Mouse (Mus musculus) kidney, embryonic 16.5 days (tissue): Measurements from ENCODE around the gene Plk5. TPM values are rescaled to one million over a fixed set of nuclear protein-coding genes. Genes with fewer than 3 reads are reported as not detected.

ENCODE experiments used
- ATAC-seq: fragments of 200-750 bp; cut with Nextera tagmentation; 2 replicates; pipeline ENCODE4 v1.8.0; 2017; ENCODE audit warnings: moderate TSS enrichment; ENCODE audit not compliant: low FRiP score, low TSS enrichment
- H3K27ac ChIP-seq: fragments of 300-500 bp; sonication (generic); 2 replicates; pipeline ENCODE4 v1.5.1; 2014; ENCODE audit warnings: low read length
- H3K27me3 ChIP-seq: fragments of 300-500 bp; sonication (generic); 2 replicates; pipeline ENCODE4 v1.6.1; 2014; ENCODE audit warnings: low read length, control low read depth, mixed read lengths; ENCODE audit not compliant: insufficient read depth
- H3K36me3 ChIP-seq: fragments of 300-500 bp; sonication (generic); 2 replicates; pipeline ENCODE4 v1.6.1; 2014; ENCODE audit warnings: low read length, control low read depth, mixed read lengths; ENCODE audit not compliant: insufficient read depth
- H3K4me1 ChIP-seq: fragments of 300-500 bp; sonication (generic); 2 replicates; pipeline ENCODE4 v1.6.1; 2014; ENCODE audit warnings: low read length, control low read depth, mixed read lengths; ENCODE audit not compliant: insufficient read depth
- H3K4me2 ChIP-seq: fragments of 300-500 bp; sonication (generic); replicated peaks from 2 replicates; pipeline ENCODE4 v1.6.1; 2014; ENCODE audit warnings: low read depth, low read length
- H3K4me3 ChIP-seq: fragments of 300-500 bp; sonication (generic); 2 replicates; pipeline ENCODE4 v1.5.1; 2014; ENCODE audit warnings: mild to moderate bottlenecking, low read length
- H3K9ac ChIP-seq: fragments of 300-500 bp; sonication (generic); replicated peaks from 2 replicates; pipeline ENCODE4 v1.6.1; 2014; ENCODE audit warnings: low read length
- H3K9me3 ChIP-seq: fragments of 300-500 bp; sonication (generic); 2 replicates; pipeline ENCODE4 v1.6.1; 2016; ENCODE audit warnings: low read length, control low read depth
- WGBS: fragments of 180-500 bp; shearing (Covaris S2); extraction: QIAGEN DNeasy Blood & Tissue Kit; methylation state at CpG from one replicate; pipeline ENCODE4 v1.1.7; 2014; 5-methylcytosine and 5-hydroxymethylcytosine counted together
- polyA plus RNA-seq: library from polyadenylated mRNA; unstranded; fragments of >200 nt; fragmentation: Nextera tagmentation; extraction: Ambion mirVana; gene quantifications from 2 replicates; pipeline ENCODE4 v1.2.1, GENCODE M21; 2015

The Plk5 gene
- polyA plus RNA-seq, 1 experiment from 2014 or later = 0.97 TPM

GRCm38 (mm10) chr10:80321014-80321669, 35.1 kb upstream of the Plk5 start:
- 74% methylated on average over 6 of the region's 6 CpGs for WGBS
- 0 out of 2 replicates have a peak, but pooled peaks cover 4% of the 10 kb centered on the region for H3K36me3 ChIP-seq
- no peaks in the 10 kb centered on the region for H3K9me3 ChIP-seq
- H3K4me2 ChIP-seq = no peak overlapping the region
- H3K4me1 ChIP-seq = peaks cover 25% of the 10 kb centered on the region
- no peak for ATAC-seq
- H3K9ac ChIP-seq = no peak overlapping the region
- no peak overlapping the region for H3K4me3 ChIP-seq
- H3K27ac ChIP-seq = no peak overlapping the region
- peaks cover 15% of the 10 kb centered on the region for H3K27me3 ChIP-seq

GRCm38 (mm10) chr10:80321670-80322581, 34.3 kb upstream of the Plk5 start:
- Histone ChIP-seq H3K4me3 (peak overlapping the region; percentile 67; the same call in 1 of the 2 replicates), H3K27ac (no peak overlapping the region), H3K4me1 (peaks cover 25% of the 10 kb centered on the region)

DNA sequence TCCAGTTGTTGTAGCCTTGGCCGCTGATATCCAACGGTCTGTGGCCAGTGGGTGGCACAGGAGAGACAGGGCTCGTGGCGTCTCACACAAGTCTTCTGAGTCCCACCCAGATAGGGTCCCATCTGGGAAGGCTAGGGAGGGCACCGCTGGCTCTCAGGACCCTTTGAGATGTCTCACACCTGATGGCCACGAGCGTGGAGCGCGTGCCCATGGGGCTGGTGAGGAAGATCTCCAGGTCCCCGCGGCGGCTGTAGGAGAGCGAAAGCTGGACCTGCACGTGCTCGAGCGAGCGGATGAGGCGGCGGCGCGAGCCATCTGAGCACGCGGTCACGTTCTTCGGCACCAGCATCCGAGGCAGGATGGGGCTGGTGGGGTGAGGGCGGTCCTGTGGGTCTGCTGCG, 33.4 kb upstream of the Plk5 start:
- H3K4me1 ChIP-seq = peaks cover 25% of the 10 kb centered on the region
- no peak overlapping the region for H3K27ac ChIP-seq
- ATAC-seq = peak; percentile 7; the same call in 1 of the 2 replicates
- no peaks in the 10 kb centered on the region for H3K9me3 ChIP-seq
- 3% methylated on average over 28 of the region's 28 CpGs for whole genome bisulfite sequencing
- peak overlapping the region; percentile 73 for H3K9ac ChIP-seq
- peak overlapping the region; percentile 98 for H3K4me2 ChIP-seq
- H3K4me3 ChIP-seq = peak overlapping the region; percentile 67
- 0 out of 2 replicates have a peak, but pooled peaks cover 4% of the 10 kb centered on the region for H3K36me3 ChIP-seq
- H3K27me3 ChIP-seq = no peaks in the 10 kb centered on the region; the same call in 1 of the 2 replicates

More at GRCm38 (mm10) chr10:80321670-80322581, 34.3 kb upstream of the Plk5 start:
- Histone ChIP-seq H3K36me3 (0 out of 2 replicates have a peak, but pooled peaks cover 4% of the 10 kb centered on the region), H3K9ac (no peak overlapping the region), H3K4me2 (peak overlapping the region; percentile 98), H3K27me3 (peaks cover 7% of the 10 kb centered on the region; the same call in 1 of the 2 replicates), H3K9me3 (no peaks in the 10 kb centered on the region)
- WGBS = 91% methylated on average over 21 of the region's 21 CpGs
- no peak for ATAC-seq

DNA sequence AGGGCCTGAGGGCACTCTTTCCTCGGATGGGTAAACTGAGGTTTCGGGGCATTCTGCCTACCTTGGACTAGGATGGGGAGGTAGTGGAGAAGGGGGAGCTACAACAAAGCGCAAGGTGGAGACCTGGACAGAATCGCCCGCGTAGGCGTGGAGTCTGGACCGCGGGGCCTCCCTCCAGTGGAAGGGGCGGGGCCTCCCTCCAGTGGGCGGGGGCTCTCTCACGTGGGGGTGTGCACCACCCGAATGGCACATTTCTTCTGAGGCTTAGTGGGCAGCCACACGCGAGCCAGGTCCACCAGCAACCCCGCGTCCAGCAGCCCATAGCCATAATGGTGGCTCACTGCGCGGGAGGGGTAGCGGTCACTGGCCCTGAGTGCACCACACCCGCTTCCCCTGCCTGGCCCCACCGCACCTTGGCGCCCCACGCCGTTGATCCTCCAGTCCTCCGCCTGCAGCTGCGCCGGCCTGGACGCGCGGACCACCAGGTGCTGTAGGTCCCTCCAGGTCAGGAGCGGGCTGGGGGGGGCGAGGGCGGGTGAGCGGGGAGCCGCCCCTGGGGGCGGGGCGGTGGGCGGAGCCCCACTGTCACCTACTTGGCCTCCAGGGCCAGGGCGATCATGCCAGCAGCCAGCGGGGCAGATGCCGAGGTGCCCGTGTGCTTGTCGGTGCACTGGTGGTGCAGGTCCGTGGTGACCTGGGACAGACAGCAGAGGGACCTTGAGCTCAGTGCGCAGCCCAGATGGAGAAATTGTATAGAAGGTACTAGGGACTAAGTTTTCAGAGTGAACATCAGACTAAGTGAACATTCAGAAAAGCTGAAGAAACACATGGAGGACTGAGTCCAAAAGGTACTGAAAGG, 32.8 kb upstream of the Plk5 start:
- H3K4me2 ChIP-seq = peak overlapping the region; percentile 98
- peak overlapping the region; percentile 67 for H3K4me3 ChIP-seq
- no peaks in the 10 kb centered on the region for H3K9me3 ChIP-seq
- H3K4me1 ChIP-seq = peaks cover 25% of the 10 kb centered on the region
- 0 out of 2 replicates have a peak overlapping the region, but pooled peaks have one; percentile 18 for H3K27ac ChIP-seq
- under 1% methylated on average over 40 of the region's 46 CpGs for whole genome bisulfite sequencing
- ATAC-seq = peak; percentile 43
- 0 out of 2 replicates have a peak, but pooled peaks cover 4% of the 10 kb centered on the region for H3K36me3 ChIP-seq
- no peaks in the 10 kb centered on the region for H3K27me3 ChIP-seq
- H3K9ac ChIP-seq = peak overlapping the region; percentile 73

GRCm38 (mm10) chr10:80324120-80325037, 31.9 kb upstream of the Plk5 start:
- Histone ChIP-seq H3K36me3 (no peaks in the 10 kb centered on the region), H3K4me3 (peak overlapping the region; percentile 67; the same call in 1 of the 2 replicates), H3K4me2 (peak overlapping the region; percentile 98), H3K27me3 (no peaks in the 10 kb centered on the region), H3K4me1 (peaks cover 27% of the 10 kb centered on the region), H3K27ac (no peak overlapping the region), H3K9me3 (no peaks in the 10 kb centered on the region), H3K9ac (no peak overlapping the region; the same call in 1 of the 2 replicates)
- ATAC-seq = no peak
- WGBS = 81% methylated on average over 17 of the region's 17 CpGs

DNA sequence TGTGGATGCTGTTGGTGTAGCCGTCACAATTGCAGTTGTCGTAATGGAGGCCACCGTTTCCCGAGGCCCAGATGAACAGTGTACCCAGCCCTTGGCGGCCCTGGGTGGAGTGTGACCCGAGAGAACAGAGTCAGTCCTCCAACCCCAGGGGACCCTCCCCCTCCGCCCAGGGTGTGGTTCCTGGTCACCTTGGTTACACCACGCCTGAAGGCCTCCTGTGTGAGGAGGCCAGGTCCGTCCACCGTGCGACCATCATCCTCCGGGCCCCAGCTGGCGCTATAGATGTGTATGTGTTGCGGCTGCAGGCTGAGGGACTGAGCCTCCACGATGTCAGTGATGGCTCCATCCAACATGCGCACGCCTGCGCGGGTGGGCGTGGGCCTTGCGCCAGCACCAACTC, 31.2 kb upstream of the Plk5 start:
- no peak overlapping the region for H3K4me2 ChIP-seq
- 78% methylated on average over 21 of the region's 21 CpGs for WGBS

GRCm38 (mm10) chr10:80329273-80330081, 26.8 kb upstream of the Plk5 start, which contains the start of the genes Pcsk4 and Reep6:
Pcsk4 (minus strand) TSS chr10:80329498.
Reep6 (plus strand) TSS chr10:80329953.
- Histone ChIP-seq H3K27ac (peak within 1 kb of the TSS; percentile 70), H3K4me2 (peak within 1 kb of the TSS; percentile 97), H3K27me3 (no peaks in the 10 kb centered on the region; the same call in 1 of the 2 replicates), H3K9me3 (no peaks in the 10 kb centered on the region), H3K4me3 (peak within 1 kb of the TSS; percentile 59), H3K9ac (peak within 1 kb of the TSS; percentile 69), H3K36me3 (no peaks in the 10 kb centered on the region), H3K4me1 (peaks cover 17% of the 10 kb centered on the region)
- 4% methylated on average over 36 of the region's 36 CpGs for WGBS
- peak; percentile 96 for ATAC-seq

More for the DNA sequence above, 31.2 kb upstream of the Plk5 start:
- H3K9ac ChIP-seq = no peak overlapping the region
- no peaks in the 10 kb centered on the region for H3K27me3 ChIP-seq
- ATAC-seq = no peak
- H3K9me3 ChIP-seq = no peaks in the 10 kb centered on the region
- no peak overlapping the region for H3K27ac ChIP-seq
- peaks cover 22% of the 10 kb centered on the region for H3K4me1 ChIP-seq
- no peaks in the 10 kb centered on the region for H3K36me3 ChIP-seq
- no peak overlapping the region for H3K4me3 ChIP-seq

DNA sequence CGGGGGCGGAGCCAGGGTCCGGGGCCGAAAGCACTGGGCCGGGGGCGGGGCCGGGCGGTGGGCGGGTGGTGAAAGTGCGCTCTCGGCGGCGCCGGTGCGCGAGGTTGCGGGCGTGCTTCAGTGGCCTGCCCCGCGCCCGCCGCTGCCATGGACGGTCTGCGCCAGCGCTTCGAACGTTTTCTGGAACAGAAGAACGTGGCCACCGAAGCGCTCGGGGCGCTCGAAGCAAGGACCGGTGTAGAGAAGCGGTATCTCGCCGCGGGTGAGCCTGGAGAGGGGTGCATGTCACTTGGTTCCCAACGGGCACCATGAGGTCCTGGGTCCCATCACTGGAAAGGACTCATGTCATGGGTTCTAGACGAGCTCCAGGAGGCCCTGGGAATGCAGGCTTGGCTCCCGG, 26.2 kb upstream of the Plk5 start:
- peaks cover 17% of the 10 kb centered on the region for H3K4me1 ChIP-seq
- 0 out of 2 replicates have a peak overlapping the region, but pooled peaks have one; percentile 17 for H3K27ac ChIP-seq
- H3K4me2 ChIP-seq = peak overlapping the region; percentile 97
- ATAC-seq = no peak
- 2% methylated on average over 41 of the region's 41 CpGs for WGBS
- H3K9me3 ChIP-seq = no peaks in the 10 kb centered on the region
- peak overlapping the region; percentile 59 for H3K4me3 ChIP-seq
- H3K9ac ChIP-seq = peak overlapping the region; percentile 69
- no peaks in the 10 kb centered on the region for H3K36me3 ChIP-seq
- no peaks in the 10 kb centered on the region; the same call in 1 of the 2 replicates for H3K27me3 ChIP-seq
